Mouse (Mus musculus): ENCODE measurements around the gene C1qtnf6.

The C1qtnf6 gene

DNA sequence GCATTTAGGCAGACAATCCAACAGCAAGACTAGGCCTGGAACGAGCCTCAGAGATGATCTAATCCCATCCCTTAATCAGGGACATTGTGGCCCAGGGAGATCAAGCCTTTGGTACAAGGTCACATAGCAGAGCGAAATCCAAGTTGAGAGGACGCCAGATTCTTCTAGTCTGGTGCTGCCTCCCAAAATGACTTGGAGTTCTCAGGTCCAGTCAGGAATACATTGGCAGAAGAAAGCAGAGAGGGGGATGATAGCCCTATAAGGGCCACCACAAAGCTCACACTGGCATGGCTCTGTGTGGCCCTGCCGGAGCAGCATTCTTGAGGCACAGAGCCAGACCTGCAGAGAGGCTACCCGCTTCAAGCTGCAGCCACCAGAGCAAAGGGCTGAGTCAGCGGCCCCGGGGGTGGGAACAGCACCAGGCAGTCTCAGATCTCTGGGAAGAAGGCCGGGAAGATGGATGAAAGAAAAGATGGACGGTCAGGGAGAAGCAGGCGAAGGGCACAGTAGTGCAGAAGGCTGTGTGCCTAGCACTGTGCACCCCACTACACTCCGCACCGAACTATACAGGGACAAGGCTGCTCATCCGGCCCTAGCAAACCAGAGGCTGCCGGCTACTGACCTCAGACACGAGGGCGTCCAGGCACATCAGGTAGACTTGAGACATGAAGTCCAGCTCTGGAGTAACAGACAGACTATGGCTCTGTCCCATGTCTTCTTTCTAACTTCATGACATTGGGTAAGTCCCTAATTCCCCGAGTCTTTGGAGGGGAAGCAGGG, at the start of gene C1qtnf6:
Gene C1qtnf6 (minus strand): TSS at position 746 of the 780 bp plus-strand sequence.
- DNase-seq (ENCODE audit: low spot score), result no peak

- DNase-seq (ENCODE audit: low spot score), result no peak
These were observed 45.1 kb upstream of the C1qtnf6 start for GRCm38 (mm10) chr15:78576284-78576810.

DNA sequence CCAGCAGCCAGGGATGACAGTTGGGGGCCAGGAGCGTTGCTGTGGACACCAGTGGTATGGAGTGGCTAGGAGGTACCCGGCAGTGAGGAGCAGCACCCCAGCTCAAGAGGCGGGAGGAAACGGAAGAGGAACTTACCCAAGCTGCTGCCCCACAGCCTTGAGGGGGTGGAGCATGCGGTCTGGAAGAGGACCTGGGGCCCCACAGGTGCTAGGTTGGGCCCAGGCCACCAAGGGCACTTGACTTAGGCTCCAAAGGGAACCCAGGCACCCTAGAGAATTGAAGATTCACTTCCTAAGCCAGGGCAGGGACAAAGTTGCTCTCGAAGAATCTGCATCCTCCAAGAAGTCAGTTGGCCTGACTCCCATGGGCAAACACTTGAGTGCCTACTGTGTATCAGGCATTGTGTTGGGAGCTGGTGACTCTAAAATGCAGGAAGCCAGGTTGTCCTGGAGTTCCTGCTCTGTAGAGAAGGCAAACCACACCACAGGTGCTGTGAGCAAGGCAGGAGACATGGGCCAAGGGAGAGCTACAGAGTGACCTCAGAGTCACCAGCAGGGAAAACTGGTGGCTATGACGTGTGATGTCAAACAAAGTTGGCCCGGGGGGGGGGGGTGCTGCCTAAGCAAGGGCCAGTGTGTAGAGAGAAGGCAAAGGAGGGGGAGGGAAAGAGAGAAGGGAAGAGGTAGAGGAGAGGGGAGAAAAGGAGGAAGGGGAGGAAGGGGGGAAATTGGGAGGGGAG, 41.6 kb upstream of the C1qtnf6 start, which contains the start of gene Rac2:
Gene Rac2 (minus strand): TSS at position 126 of the 740 bp plus-strand sequence.
- no peak for DNase-seq (ENCODE audit: low spot score)

- DNase-seq (ENCODE audit: low spot score), result no peak
These were observed 41.0 kb upstream of the C1qtnf6 start for GRCm38 (mm10) chr15:78572270-78572600.

GRCm38 (mm10) chr15:78571554-78572269, 40.5 kb upstream of the C1qtnf6 start:
- peak; percentile 79 for DNase-seq (ENCODE audit: low spot score)

GRCm38 (mm10) chr15:78570170-78570569, 39.0 kb upstream of the C1qtnf6 start:
- DNase-seq (ENCODE audit: low spot score), result no peak

- DNase-seq (ENCODE audit: low spot score), result no peak
These were observed 36.4 kb upstream of the C1qtnf6 start for GRCm38 (mm10) chr15:78567608-78568120.

- DNase-seq (ENCODE audit: low spot score), result peak; percentile 52
These were observed 33.7 kb upstream of the C1qtnf6 start for GRCm38 (mm10) chr15:78564764-78565435.

DNA sequence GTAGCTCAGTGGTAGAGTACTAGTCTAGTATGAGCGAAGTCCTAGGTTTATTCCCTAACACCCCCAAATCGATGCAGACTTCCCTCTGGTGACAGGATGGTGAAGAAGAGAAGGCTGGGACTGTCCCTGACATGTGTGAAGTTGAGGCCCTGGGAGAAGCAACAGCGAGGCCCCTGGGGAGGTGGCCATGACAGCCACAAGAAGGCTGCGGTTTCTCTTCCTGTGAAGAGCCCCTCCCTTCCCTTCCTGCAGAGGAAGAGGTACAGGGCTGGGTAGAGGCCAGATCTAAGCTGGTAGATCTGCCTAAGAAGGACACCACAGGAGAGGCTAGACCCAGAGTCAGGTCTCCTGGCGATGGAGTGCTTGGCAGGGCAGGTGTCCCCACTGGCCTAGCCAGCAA, 32.7 kb upstream of the C1qtnf6 start:
- DNase-seq (ENCODE audit: low spot score), result no peak

DNA sequence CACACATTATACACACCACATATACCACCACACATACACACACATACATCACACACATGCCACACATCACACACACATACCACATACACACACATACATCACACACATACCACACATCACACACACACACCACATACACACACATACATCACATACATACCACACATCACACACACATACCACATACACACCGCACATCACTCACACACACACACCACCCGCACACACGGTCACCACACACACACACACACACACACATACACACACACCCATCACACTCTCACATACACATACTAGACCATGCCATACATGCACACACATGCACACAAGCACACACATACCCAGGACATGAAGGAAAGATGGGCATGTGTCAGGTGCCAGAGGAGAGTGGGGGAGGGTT, 32.1 kb upstream of the C1qtnf6 start:
- DNase-seq (ENCODE audit: low spot score), result no peak

DNA sequence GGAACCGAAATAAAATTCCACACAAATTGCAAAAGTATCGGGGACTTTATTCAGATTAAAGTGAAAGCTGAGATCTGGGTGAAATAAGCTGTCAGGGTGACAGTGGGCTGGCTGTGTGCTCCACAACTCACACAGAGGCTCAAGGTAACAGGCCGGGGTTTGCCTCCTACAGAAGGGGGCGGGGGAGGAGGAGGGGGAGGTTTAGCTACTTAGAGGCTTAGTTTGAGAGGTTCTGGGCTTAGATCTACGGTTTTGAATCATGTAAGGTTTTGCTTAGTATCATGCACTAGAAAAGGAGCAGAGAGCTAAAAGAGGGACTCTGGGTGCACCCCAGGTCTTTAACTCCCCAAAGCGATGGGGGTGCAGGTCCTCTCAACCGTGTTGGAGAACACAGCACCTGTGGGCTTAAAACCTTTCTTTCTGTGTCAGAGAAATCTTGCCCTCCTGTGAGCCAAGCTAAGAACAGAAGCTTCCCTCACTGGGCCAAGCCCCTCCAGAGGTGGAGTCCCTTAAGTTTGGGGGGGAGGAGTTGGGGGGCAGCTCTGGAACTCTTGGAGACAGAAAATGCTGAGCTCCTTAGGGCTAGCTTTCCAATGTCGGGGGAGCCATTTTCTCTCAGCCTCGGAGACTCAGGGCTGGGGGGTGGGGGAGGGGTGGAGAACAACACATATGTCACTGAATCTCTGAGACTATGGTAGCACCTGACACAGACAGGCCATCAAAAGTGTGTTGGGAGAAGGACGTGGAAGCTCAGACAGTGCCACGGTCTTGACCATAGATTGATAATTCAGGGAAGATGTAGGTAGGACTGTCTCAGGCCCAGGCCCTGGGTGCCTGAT, 28.1 kb upstream of the C1qtnf6 start:
- no peak for DNase-seq (ENCODE audit: low spot score)

- DNase-seq (ENCODE audit: low spot score), result no peak
These were observed 26.7 kb upstream of the C1qtnf6 start for GRCm38 (mm10) chr15:78557693-78558535.

DNA sequence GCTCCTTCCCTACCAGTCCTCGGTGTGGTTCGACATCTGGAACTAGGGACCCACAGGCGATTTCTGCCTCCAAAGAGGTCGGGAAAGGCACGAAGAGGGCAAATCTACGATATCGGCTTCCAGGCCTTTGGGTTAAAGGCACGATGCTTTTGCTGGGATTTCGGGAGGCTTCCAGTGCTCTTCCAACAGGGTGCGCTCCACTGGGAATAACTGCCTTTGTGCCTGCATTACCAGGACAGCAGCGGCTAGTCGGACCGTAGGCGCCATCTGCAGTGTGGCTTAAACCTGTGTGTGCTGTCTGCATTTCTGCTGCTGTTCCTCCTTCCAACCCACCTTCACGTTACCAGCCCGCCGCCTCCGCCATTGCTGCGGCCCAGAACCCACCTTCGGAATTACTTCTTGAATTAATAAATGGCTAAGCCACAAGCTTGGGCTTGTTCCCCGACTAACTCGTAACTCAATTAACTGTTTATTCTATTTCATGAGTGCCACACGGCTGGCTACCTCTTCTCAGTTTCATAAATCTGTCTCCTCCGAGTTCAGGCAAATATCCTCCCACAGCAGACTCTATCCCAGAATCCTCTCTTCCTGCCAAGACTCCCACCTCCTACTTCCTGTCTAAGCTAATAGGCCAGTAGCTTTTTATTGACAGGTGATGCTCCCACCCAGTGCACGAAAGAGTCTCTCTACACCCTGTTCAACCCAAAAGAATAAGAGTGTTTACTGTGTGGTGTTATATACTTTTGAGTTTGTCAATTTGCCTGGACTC, 23.5 kb upstream of the C1qtnf6 start:
- DNase-seq (ENCODE audit: low spot score), result no peak

DNA sequence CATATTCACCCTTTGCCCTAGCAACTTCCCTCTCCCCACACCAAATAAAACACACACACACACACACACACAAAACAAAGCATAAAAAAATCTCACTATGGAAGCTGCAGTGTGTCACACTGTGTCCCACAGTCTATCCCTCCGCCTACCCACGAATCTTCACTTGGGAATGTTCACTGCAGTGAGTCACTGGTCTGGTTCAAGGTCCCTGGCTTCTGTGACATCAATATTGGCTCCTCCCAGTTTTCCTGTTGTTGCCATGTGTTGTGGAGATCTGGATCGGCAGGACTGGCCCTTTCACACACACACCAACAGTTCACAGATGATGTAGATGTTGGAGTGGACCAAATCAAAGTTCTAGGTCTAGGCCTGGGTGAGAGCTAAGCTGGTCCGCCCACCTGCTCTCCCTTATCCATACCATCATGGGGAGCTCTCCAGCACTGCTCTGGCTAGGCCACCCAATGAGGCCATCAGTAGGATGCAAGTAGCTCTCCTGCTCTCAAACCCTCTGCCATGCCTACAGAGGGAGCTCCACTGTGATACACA, 18.0 kb upstream of the C1qtnf6 start:
- no peak for DNase-seq (ENCODE audit: low spot score)

DNA sequence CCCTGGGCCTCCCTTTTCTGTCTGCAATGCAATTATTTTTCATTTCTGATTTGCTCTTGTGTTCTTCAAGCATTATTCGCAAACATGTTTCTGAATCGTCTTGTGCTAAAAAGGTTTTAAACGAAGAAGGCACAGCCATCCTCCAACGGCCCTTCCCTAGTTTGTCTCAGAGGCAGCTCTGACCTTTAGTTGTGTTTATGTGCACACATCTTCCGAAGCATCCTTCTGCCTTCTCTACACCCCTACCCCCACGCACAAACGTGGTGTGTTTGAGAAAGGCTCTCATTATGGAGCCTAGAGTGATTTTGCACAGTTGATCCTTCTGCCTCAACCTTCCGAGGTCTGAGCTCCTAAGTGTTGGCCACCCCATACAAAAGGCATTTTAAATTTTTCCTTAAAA, 17.5 kb upstream of the C1qtnf6 start:
- no peak for DNase-seq (ENCODE audit: low spot score)

DNA sequence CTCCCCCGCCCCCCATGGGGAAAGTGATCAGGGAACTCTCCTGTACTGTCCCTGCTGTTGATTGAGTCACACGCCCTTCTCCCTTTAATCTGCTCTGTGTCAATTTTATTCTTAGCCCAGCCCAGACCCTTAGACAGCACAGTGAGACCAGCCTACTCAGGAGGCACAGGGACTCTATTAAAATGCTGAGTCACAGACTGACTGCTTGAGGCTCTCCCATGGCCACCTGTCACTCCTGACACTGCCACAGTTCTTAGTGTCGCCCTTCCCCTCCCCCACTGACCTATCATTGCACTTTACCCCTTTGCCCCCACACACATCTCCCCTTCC, 17.1 kb upstream of the C1qtnf6 start:
- no peak for DNase-seq (ENCODE audit: low spot score)

GRCm38 (mm10) chr15:78547415-78548335, 16.5 kb upstream of the C1qtnf6 start:
- no peak for DNase-seq (ENCODE audit: low spot score)

- DNase-seq (ENCODE audit: low spot score), result no peak
These were observed 14.8 kb upstream of the C1qtnf6 start for GRCm38 (mm10) chr15:78546060-78546459.

Measured in c-Kit-positive CD71-positive TER-119-positive erythroid progenitor cells, embryonic 14.5 days (primary cell).